Mouse (Mus musculus) left cerebral cortex, adult 18-20 months (tissue): ENCODE measurements around the gene Muc5b. TPM values are rescaled to one million over a fixed set of nuclear protein-coding genes. Genes with fewer than 3 reads are reported as not detected.
"Not testable (repeated sequence)": the region's sequence is repeated elsewhere in the genome, so short reads cannot be mapped to it uniquely, and the experiment has no call there.

ENCODE experiments used
- DNase-seq, 2 experiments: peaks; one replicate each; pipeline ENCODE4 v3.0.0; 2021 to 2022; ENCODE audit warnings: low spot score in 2 of 2, mixed read lengths in 1 of 2
- long read RNA-seq, 2 experiments: library from polyadenylated mRNA; stranded (forward); transcript quantifications; one replicate each; pipeline ENCODE4 v2.0.0; 2021
- total RNA-seq, 2 experiments: library from RNA; stranded (reverse); gene quantifications; 2 replicates each; pipeline ENCODE4 v1.2.3; 2021

The Muc5b gene
- total RNA-seq, result not detected
- long read RNA-seq, experiment 1, partial matches to known transcripts, result 0 of 4 reads
- long read RNA-seq, experiment 1, other reads (novel, unspliced or antisense), result 4 of 4 reads
- long read RNA-seq, experiment 2, result 0 reads

- DNase-seq, result no peak
Observed at GRCm38 (mm10) chr7:141838779-141839178, at the start of gene Muc5b. Gene Muc5b (plus strand): TSS chr7:141839070.

DNA sequence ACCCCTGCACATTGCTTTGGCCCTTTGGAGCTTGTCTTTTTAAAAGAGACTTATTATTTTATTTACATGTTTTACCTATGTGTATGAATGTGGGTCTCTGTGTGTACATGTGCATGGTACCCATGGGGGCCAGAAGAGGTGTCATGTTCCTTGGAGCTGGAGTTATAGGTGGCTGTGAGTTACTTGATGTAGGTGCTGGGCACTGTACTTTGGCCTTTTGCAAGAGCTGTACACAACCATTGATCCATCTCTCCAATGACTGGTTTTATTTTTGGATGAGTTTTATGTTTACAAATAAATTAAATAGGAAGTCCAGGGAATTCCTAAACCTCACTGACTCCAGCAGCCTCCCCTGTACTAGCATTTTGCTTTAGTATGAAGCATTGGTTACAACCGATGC is 44.6 kb upstream of the Muc5b start:
- no peak for DNase-seq

GRCm38 (mm10) chr7:141803206-141803605 is 35.7 kb upstream of the Muc5b start:
- peak in 1 of 2 experiments; percentile 30 for DNase-seq

- DNase-seq, result peak; percentile 71 to 81
Observed at GRCm38 (mm10) chr7:141805384-141805783, 33.5 kb upstream of the Muc5b start.

GRCm38 (mm10) chr7:141807823-141808222 is 31.0 kb upstream of the Muc5b start:
- not testable (repeated sequence) for DNase-seq

DNA sequence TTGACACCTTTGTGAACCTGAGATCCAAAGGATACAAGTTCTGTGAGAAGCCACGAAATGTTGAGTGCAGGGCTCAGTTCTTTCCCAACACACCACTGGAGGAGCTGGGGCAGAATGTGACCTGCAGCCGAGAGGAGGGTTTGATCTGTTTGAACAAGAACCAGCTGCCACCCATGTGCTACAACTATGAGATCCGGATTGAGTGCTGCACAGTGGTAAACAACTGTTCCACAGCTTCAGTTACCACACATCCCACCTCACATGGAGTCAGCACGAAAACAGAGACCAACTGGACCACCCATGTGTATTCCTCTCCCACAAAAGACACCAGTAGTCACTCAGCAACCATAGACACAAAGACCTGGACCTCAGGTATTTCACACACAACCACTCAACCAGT is 28.9 kb upstream of the Muc5b start:
- DNase-seq, result not testable (repeated sequence)

- DNase-seq, result no peak
Observed at GRCm38 (mm10) chr7:141813321-141813720, 25.5 kb upstream of the Muc5b start.

DNA sequence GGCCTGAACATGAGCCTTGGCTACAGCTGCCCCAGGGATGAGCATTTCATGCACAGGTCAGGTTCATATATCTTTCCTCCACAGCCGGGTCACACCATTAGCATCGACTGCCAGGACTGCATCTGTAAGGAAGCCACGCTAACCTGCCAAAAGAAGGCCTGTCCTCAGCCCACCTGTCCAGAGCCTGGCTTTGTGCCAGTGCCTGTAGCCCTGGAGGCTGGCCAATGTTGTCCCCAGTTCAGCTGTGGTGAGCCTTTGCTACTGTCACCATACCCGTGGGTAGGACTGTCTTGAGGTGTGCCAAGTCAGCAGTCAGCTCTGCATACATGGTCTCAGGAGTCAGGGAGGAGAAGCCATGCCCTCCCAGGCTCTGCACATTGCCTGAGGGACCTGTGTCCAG is 23.5 kb upstream of the Muc5b start:
- no peak for DNase-seq

DNA sequence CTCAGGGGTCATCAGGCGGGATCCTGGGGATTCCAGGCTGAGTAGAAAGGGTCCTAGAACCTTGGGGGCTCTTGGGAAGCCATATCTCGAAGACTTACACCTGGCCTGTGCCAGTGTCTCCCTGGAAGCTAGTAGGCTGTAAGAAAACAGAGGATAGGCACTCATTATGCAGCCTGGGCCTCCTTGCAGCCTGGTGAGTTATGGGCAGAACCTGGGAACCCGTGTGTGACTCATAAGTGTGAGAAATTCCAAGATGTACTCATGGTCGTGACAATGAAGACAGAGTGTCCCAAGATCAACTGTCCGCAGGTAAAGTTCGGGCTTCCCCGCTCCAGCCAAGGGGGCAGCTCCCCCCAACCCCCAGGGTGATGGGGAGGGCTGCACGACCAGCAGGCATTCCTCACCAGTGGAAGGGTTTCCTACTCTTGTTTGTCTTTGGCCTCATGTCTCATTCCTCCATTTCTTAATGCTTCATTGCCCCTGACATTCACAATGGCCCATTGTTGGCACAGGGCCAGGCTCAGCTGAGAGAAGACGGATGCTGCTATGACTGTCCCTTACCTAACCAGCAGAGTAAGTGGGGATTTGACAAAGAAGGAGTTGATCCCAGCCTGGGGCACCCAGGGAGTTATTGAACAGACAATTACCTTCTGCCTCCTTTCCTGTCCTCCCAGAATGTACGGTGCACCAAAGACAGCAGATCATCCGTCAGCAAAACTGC is 21.4 kb upstream of the Muc5b start:
- no peak for DNase-seq

GRCm38 (mm10) chr7:141818267-141818666 is 20.6 kb upstream of the Muc5b start:
- DNase-seq, result no peak

GRCm38 (mm10) chr7:141822582-141823261 is 16.1 kb upstream of the Muc5b start:
- no peak for DNase-seq

DNA sequence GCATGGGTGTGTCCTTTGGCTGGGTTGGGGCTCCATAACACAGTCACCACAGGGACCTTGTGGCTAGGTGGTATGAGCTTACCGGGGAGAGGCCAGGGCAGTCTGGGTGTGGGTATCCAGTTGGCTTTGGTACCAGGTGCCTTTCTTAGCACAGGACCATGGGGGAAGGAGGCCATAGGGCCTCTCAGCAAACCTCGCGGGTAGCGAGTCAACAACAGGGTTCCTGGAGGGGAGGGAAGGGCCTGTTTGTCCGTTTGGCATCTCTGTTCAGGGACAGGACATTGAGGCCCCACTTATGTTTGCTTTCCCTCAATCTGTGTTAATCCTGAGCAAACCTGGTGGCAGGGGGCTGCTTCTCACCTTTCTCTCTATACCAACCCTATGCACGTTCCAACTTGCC is 15.2 kb upstream of the Muc5b start:
- DNase-seq, result no peak

DNA sequence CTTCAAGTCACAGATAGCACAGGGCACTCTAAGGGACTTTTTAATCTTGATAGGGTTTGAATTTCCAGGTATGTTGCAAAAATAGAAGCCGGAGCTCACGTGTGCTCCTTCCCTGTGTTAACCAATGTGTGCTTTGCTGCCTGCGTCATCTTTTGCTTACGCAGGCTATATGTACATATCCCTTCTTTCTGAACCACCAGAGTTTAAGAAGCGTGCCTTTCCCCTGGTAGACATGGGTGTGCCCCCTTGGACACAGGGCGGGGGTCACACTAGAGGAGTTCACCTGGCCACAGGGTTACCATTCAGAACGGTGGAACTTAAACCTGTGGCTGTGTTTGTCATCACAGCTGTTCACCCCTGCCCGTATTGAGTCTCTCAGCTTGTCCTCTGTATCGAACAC is 14.5 kb upstream of the Muc5b start:
- no peak for DNase-seq

DNA sequence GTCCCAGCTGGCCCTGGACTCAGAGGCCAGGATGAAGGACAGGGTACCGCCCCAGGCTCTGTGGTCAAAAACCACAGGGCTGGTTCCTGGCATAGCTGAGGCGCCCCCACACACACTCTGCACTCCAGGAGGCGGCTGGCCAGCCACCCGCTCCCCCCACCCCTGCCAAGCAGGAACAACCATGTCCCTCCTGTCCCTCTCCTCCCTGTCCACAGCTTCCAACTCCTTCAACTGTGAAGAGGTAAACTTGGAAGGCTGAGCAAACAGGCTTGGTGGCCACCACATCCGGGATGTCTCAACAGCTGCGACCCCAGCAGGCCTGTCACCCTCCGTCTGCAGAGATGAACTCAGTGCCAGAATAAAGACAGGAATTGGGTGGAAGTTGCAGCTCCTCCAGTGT is 2.9 kb upstream of the Muc5b start:
- no peak for DNase-seq

DNA sequence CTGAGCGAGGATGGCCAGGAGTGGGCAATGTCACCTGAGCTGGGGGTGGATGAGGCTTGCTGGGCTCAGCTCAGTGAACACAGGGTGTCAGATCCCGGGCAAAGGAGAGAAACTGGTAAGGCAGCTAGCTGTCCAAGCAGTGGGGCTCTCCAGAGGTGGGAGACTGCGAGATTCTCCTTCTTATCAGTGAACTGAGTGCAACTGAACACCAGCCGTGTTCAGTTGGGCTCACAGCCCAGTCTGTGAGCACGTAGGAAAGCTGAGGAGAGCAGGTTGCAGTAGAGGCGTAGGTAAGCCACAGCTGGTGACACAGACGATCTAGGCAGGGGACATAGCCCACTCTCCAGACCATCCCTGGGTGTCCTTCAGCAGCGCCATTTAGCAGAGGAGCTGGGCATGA is 2.4 kb upstream of the Muc5b start:
- DNase-seq, result no peak

- no peak for DNase-seq
Observed at GRCm38 (mm10) chr7:141840354-141840753, 1.5 kb downstream of the Muc5b start.

GRCm38 (mm10) chr7:141861046-141861445 is 22.2 kb downstream of the Muc5b start:
- no peak for DNase-seq

- DNase-seq, result no peak
Observed at GRCm38 (mm10) chr7:141869644-141870043, 30.8 kb downstream of the Muc5b start.

GRCm38 (mm10) chr7:141870553-141870952 is 31.7 kb downstream of the Muc5b start:
- DNase-seq, result no peak

DNA sequence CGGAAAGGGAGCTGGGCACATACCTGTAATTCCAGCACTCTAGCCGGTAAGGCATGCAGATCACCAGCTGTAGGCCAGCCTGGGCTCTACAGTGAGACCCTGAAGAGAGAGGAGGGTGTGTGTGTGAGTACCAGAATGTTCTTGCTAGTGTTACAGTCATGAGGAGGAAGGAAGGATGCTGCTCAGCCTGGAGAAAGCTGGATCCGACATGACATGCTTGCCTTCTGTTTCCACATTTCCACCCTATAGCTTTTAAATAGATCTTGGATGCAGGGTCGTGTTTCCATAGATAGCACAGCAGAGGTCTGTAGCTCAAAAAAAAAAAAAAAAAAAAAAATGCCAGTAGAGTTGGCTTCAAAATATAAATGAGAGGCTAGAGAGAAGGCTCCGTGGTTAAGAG is 36.0 kb downstream of the Muc5b start:
- DNase-seq, result no peak

DNA sequence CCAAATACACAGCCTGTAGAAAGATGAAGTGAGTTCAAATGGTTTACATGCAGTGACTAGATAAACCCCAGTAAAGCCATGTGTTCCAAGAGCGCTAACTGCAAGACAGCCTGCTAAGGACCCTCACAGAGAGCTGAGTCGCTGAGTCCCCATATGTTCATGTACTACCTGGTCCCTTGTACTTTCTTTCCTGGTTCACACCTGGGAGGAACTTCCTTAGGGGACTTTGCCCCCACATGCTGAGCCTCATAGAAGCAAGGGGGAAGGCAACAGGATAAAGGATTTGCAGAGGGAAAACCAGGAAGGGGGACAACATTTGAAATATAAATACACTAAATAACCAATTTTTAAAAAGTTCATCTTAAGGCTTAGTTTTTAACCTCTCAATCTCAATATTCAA is 39.9 kb downstream of the Muc5b start:
- DNase-seq, result no peak

DNA sequence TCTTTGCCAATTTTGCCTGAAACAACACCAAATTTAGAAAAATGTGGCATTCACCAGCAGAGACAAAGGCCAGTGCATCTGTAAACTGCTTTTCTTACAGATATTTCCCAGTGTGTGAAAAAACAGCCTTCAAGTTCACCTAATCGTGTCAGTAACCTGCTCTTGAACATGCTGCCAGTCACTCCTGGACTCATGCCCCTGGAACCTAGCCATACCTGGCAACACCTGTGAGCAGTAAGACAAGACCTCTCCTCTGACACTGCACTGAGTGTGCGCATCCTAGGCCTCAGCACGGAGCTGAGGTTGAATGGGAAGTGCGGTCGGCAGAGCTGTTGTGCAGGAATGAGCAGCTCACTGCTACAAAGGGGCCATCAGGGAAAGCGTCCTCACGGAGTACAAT is 53.3 kb downstream of the Muc5b start:
- DNase-seq, result no peak

DNA sequence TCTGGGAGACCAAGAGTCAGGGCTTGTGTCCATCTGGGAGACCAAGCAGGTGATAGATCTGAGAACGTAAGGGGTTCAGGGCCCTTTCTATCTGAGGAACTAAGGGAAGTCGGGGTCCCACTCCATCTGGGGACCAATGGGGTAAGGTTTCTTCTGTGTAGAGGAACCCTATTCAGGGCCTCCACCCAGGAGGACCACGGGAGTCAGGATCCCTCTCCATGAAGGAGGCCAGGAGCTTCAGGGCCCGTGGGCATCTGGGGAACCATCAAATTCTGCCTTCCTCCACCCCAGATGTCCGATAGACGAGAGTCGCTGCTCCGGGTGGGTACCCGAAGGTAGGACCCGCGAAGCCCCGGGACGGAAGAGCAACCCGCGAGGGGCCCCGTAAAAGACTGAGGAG is 63.0 kb downstream of the Muc5b start:
- DNase-seq, result no peak
